In genomic region chr14:95356968-95357367, GRCm38 (mm10) we compare ENCODE assay signal across 8 mouse cellular contexts.
DNase-seq lines count a peak whose midpoint lies in the region; ATAC-seq and TF ChIP-seq lines count a peak whose summit lies in the region.

No protein-coding gene starts in this region.

- no peaks in the 10 kb centered on the region for H3K9me3 ChIP-seq in forebrain, embryonic 13.5 days (replicated peaks)
- no peaks in the 10 kb centered on the region for H3K9me3 ChIP-seq in forebrain, embryonic 11.5 days (ENCODE audit: control insufficient read depth, low read length)
- no peaks in the 10 kb centered on the region for H3K9me3 ChIP-seq in neural tube, embryonic 14.5 days (ENCODE audit: control insufficient read depth, low read length)

- H3K27me3 ChIP-seq in forebrain, embryonic 13.5 days = no peaks in the 10 kb centered on the region
- H3K27me3 ChIP-seq in forebrain, embryonic 11.5 days (ENCODE audit: control insufficient read depth, insufficient read depth, low read length) = no peaks in the 10 kb centered on the region
- no peaks in the 10 kb centered on the region for H3K27me3 ChIP-seq in neural tube, embryonic 14.5 days (ENCODE audit: control insufficient read depth, insufficient read depth, low read length)

- DNase-seq in forebrain, embryonic 11.5 days (ENCODE audit: low spot score) = no peak
- DNase-seq in cerebellum, adult 9-11 months = peak; percentile 58
- peak; percentile 70 to 77 for DNase-seq in layer of hippocampus, adult 2 months (ENCODE audit: low spot score in 2 of 2)
- no peak for DNase-seq in kidney, postnatal 10 days
- DNase-seq in urinary bladder, postnatal 14 days (ENCODE audit: low spot score) = no peak

- peak; percentile 95 for ATAC-seq in forebrain, embryonic 13.5 days
- no peak; the same call in 1 of the 2 replicates for ATAC-seq in forebrain, embryonic 11.5 days (replicated peaks; ENCODE audit: low FRiP score)
- ATAC-seq in neural tube, embryonic 14.5 days (ENCODE audit: low read depth) = peak; percentile 85
- ATAC-seq in megakaryocyte-erythroid progenitor cell, adult 5-6 weeks (replicated peaks; ENCODE audit: low FRiP score, low TSS enrichment, poor library complexity, severe bottlenecking) = no peak

- no peak overlapping the region for H3K27ac ChIP-seq in forebrain, embryonic 13.5 days
- H3K27ac ChIP-seq in forebrain, embryonic 11.5 days (ENCODE audit: low read depth, low read length) = no peak overlapping the region
- no peak overlapping the region for H3K27ac ChIP-seq in layer of hippocampus, adult 2 months
- no peak overlapping the region for H3K27ac ChIP-seq in neural tube, embryonic 14.5 days (ENCODE audit: low read depth, low read length)

- TF ChIP-seq CTCF in layer of hippocampus, adult 2 months (conservative IDR thresholded peaks at IDR 0.05) = no peak

- 23% methylated on average over 10 of the region's 10 CpGs for WGBS in forebrain, embryonic 13.5 days
- 79% methylated on average over 10 of the region's 10 CpGs for WGBS in forebrain, embryonic 11.5 days
- WGBS in neural tube, embryonic 14.5 days = 53% methylated on average over 10 of the region's 10 CpGs

- no peak overlapping the region for H3K9ac ChIP-seq in forebrain, embryonic 13.5 days
- H3K9ac ChIP-seq in forebrain, embryonic 11.5 days (ENCODE audit: low read length) = no peak overlapping the region
- H3K9ac ChIP-seq in neural tube, embryonic 14.5 days (replicated peaks; ENCODE audit: low read depth, low read length) = no peak overlapping the region

- H3K4me1 ChIP-seq in forebrain, embryonic 13.5 days = no peaks in the 10 kb centered on the region; the same call in 1 of the 2 replicates
- H3K4me1 ChIP-seq in forebrain, embryonic 11.5 days (replicated peaks; ENCODE audit: control insufficient read depth, insufficient read depth, low read length) = no peaks in the 10 kb centered on the region
- H3K4me1 ChIP-seq in neural tube, embryonic 14.5 days (ENCODE audit: control insufficient read depth, insufficient read depth, low read length) = no peaks in the 10 kb centered on the region

- H3K4me2 ChIP-seq in forebrain, embryonic 13.5 days = no peak overlapping the region
- no peak overlapping the region for H3K4me2 ChIP-seq in forebrain, embryonic 11.5 days (ENCODE audit: low read depth, low read length, severe bottlenecking)
- H3K4me2 ChIP-seq in neural tube, embryonic 14.5 days (ENCODE audit: low read depth, low read length) = no peak overlapping the region

- no peak overlapping the region for H3K4me3 ChIP-seq in forebrain, embryonic 13.5 days
- H3K4me3 ChIP-seq in forebrain, embryonic 11.5 days (ENCODE audit: low read depth, low read length) = no peak overlapping the region
- H3K4me3 ChIP-seq in layer of hippocampus, adult 2 months = no peak overlapping the region; the same call in 1 of the 2 replicates
- no peak overlapping the region for H3K4me3 ChIP-seq in neural tube, embryonic 14.5 days (ENCODE audit: low read depth, low read length)

- H3K36me3 ChIP-seq in forebrain, embryonic 13.5 days (ENCODE audit: poor library complexity, severe bottlenecking) = no peaks in the 10 kb centered on the region
- H3K36me3 ChIP-seq in forebrain, embryonic 11.5 days (ENCODE audit: control insufficient read depth, insufficient read depth, low read length) = no peaks in the 10 kb centered on the region
- H3K36me3 ChIP-seq in neural tube, embryonic 14.5 days (ENCODE audit: control insufficient read depth, insufficient read depth, low read length) = no peaks in the 10 kb centered on the region

Comparison
In these comparisons a context has a peak if more than half of its experiments do, and no peak if none do; other contexts are left out.
1. ATAC-seq: peak in forebrain, embryonic 13.5 days (single experiment) and neural tube, embryonic 14.5 days (single experiment); none in forebrain, embryonic 11.5 days (single experiment) and megakaryocyte-erythroid progenitor cell, adult 5-6 weeks (single experiment).
2. DNase-seq: peak in cerebellum, adult 9-11 months (single experiment) and layer of hippocampus, adult 2 months (2 of 2); none in forebrain, embryonic 11.5 days (single experiment), kidney, postnatal 10 days (single experiment) and urinary bladder, postnatal 14 days (single experiment).